Mouse (Mus musculus): ENCODE measurements around the gene Dph1. TPM values are rescaled to one million over a fixed set of nuclear protein-coding genes. Genes with fewer than 3 reads are reported as not detected.
A peak's percentile ranks its signal among the peaks of the same experiment; 100 is the strongest.

The Dph1 gene
- polyA plus RNA-seq, 1 experiment, result 3.5 TPM

DNA sequence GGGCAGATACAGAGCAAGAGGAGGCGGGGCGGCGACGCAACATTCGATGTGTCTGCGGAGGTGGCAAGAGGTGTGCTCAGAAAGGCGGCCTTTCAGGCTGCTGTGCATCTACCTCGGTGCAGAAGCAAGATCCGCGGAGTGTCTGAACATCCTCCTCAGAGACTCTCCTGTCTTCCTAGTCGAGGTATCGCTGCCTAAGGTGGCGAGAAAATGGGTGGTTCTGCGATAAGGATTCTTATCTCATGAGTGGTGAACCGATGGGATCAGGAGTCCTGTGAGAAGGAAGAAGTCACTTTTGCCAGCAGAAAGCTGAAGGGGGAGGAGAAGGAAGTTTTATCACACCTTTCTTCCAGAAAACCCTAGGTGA lies 17.3 kb downstream of the Dph1 start:
- Histone ChIP-seq H3K4me3 (replicated peaks; ENCODE audit: control insufficient read depth, low read depth, low read length) (peak overlapping the region; percentile 35), H3K4me1 (ENCODE audit: control insufficient read depth, insufficient read depth, low read length) (peaks cover 3% of the 10 kb centered on the region), H3K27ac (ENCODE audit: control insufficient read depth, insufficient read depth, low read depth, low read length, poor library complexity) (no peak overlapping the region; the same call in 1 of the 2 replicates)
- no peak for TF ChIP-seq POLR2A (IDR thresholded peaks at IDR 0.05; ENCODE audit: borderline replicate concordance, control insufficient read depth, low read depth, low read length)
- no peak for TF ChIP-seq CTCF (IDR thresholded peaks at IDR 0.05; ENCODE audit: control insufficient read depth, insufficient read depth, low read length)
- WGBS, result 4% methylated on average over 15 of the region's 15 CpGs

DNA sequence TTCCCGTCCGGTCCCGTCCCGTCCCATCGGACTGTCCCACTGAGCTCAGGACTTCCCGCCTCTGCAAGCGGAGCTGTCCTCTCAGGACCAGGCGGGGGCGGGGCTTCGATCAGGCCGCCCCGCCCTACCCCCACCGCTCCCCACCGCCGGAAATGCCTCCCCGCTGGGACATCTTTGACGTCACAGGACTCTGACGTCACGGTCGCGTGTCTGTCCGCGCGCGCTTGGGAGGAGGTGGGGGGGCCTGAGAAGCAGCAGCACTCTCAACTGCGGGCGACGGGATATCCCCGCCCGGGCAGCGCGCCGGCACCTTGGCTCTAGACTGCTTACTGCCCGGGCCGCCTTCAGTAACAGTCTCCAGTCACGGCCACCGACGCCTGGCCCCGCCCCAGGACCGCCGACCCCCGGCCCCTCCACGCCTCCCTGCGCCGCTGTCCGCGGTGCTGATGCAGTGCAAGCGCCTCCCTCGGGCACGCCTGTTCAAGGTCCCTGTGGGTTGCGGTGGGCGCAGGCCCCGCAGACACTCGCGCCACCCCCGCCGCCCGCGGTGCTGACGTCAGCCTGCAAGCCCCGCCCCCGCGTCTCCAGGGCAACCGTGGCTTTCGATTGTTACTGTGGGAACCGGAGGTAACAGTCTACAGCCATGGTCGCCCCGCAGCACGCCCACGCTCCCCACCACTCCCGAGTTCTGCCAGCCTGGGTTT lies 17.8 kb downstream of the Dph1 start:
- TF ChIP-seq CTCF (IDR thresholded peaks at IDR 0.05; ENCODE audit: control insufficient read depth, insufficient read depth, low read length) (no peak), POLR2A (IDR thresholded peaks at IDR 0.05; ENCODE audit: borderline replicate concordance, control insufficient read depth, low read depth, low read length) (no peak; the same call in 1 of the 2 replicates)
- Histone ChIP-seq H3K4me1 (ENCODE audit: control insufficient read depth, insufficient read depth, low read length) (peaks cover 3% of the 10 kb centered on the region), H3K27ac (ENCODE audit: control insufficient read depth, insufficient read depth, low read depth, low read length, poor library complexity) (no peak overlapping the region), H3K4me3 (replicated peaks; ENCODE audit: control insufficient read depth, low read depth, low read length) (peak overlapping the region; percentile 35)
- under 1% methylated on average over 71 of the region's 71 CpGs for WGBS

DNA sequence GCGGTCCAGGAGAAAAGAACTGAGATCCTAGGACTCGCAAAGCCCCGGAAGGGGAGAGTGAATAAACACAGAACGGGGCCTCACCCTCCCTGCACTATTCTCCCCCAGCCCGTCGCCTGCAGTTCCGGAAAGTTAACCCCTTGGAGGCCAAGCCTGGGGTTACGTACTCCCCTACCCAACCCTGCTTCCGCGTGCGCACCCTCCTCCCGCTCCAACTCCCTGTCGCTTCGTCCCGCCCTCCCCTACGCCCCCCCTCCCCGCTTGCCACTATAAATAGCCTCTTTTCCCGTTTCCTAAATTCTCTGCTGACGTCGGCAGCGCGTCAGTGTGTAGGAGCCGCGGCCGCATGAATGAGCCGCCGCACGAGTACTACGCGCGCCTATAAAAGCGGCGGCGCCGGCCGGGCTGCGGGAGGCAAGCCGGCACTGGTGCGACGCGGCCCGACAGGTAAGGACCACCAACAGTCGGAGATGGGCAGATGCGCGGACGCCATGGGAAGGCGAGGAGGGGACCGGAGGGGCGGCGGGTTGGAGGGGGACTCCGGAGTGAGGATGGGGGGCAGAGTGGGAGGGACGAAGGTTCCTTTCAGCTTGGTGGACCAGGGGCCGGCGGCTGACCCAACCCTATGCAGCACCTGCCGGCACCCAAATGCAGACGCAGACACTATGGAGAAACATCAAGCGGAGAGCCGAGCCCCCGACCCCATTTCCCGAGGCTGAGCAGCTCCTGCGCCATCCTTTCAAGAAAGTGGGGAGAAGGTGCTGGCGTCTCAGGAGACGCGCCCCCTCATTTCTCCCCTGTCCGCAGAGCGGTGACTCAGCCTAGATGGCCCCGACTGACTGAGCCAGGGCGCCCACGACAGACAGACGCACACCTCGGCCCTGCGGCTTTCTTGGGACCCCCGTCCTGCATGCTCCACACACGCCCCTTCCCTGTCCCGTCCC lies 18.6 kb downstream of the Dph1 start:
- 1% methylated on average over 75 of the region's 75 CpGs for WGBS
- no peak overlapping the region for H3K4me3 ChIP-seq (replicated peaks; ENCODE audit: control insufficient read depth, low read depth, low read length)
- peaks cover 3% of the 10 kb centered on the region for H3K4me1 ChIP-seq (ENCODE audit: control insufficient read depth, insufficient read depth, low read length)
- H3K27ac ChIP-seq (ENCODE audit: control insufficient read depth, insufficient read depth, low read depth, low read length, poor library complexity), result no peak overlapping the region
- TF ChIP-seq POLR2A (IDR thresholded peaks at IDR 0.05; ENCODE audit: borderline replicate concordance, control insufficient read depth, low read depth, low read length), result no peak
- no peak for TF ChIP-seq CTCF (IDR thresholded peaks at IDR 0.05; ENCODE audit: control insufficient read depth, insufficient read depth, low read length)

DNA sequence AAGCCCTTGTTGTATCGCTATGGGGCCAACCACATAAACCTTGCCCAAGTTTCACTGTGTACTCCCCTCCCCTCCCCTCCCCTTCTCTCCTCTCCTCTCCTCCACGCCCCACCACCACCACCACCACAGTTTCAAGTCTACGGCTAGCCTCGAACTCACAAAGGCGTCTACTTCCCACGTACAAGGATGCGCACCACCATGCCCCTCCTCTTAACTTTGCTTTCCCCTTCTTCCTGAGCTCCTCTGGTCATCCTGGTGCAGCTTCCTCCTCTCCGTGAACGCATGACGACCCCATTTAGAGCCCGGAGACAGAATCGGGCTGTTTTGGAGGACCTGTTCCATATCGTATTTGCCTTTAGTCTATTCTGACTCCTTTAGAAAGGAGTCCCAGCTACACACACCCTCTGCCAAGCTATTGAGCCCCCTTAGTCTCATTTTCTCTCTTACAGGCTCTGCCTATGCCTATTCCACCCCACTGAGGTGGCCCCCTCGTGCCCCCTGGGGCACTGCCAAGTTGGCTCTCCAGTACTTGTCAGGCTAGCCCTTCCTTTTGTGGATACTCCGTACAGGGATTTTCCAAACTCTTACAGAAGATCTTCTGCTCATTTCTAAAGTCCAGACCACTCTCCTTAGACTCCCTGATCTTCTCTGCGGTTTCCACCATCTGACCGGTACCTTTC lies 19.7 kb downstream of the Dph1 start:
- TF ChIP-seq CTCF (IDR thresholded peaks at IDR 0.05; ENCODE audit: control insufficient read depth, insufficient read depth, low read length), result no peak
- no peak for TF ChIP-seq POLR2A (IDR thresholded peaks at IDR 0.05; ENCODE audit: borderline replicate concordance, control insufficient read depth, low read depth, low read length)
- no peak overlapping the region for H3K4me3 ChIP-seq (replicated peaks; ENCODE audit: control insufficient read depth, low read depth, low read length)
- H3K27ac ChIP-seq (ENCODE audit: control insufficient read depth, insufficient read depth, low read depth, low read length, poor library complexity), result no peak overlapping the region
- peaks cover 5% of the 10 kb centered on the region for H3K4me1 ChIP-seq (ENCODE audit: control insufficient read depth, insufficient read depth, low read length)
- 9% methylated on average over 17 of the region's 17 CpGs for WGBS

DNA sequence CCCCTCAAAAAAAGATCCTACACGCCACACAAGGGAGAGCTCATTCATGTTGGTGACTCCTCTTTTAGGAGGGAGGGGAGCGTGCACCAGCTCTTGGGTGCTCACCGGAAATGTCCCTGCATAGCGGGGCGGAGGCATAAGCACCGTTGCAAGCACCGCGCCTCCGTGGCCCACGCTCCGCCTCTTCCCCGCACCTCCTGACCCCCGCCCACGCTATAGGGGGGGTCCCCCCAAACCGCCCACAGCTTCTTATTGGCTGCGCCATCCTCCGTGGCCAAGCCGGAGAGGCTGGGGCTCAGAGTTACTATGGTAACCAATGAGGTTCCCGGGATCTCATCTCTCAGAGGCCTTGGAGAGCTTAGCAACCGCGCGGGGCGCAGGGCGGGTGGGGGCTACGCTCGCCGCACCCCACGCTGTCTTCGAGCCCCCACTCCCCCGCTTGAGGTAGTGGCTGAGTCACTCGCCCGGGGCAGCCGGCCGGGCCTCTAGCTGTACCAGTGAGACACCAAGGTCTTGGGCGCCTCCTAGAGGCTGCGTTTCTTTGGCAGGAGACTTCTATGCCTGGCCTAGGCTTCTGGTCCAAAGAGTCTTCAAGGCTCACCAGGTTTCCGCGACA lies 20.8 kb downstream of the Dph1 start:
- H3K27ac ChIP-seq (ENCODE audit: control insufficient read depth, insufficient read depth, low read depth, low read length, poor library complexity), result no peak overlapping the region
- no peak overlapping the region for H3K4me3 ChIP-seq (replicated peaks; ENCODE audit: control insufficient read depth, low read depth, low read length)
- under 1% methylated on average over 38 of the region's 38 CpGs for WGBS
- TF ChIP-seq CTCF (IDR thresholded peaks at IDR 0.05; ENCODE audit: control insufficient read depth, insufficient read depth, low read length) (peak; percentile 70), POLR2A (IDR thresholded peaks at IDR 0.05; ENCODE audit: borderline replicate concordance, control insufficient read depth, low read depth, low read length) (no peak)
- peaks cover 7% of the 10 kb centered on the region for H3K4me1 ChIP-seq (ENCODE audit: control insufficient read depth, insufficient read depth, low read length)

DNA sequence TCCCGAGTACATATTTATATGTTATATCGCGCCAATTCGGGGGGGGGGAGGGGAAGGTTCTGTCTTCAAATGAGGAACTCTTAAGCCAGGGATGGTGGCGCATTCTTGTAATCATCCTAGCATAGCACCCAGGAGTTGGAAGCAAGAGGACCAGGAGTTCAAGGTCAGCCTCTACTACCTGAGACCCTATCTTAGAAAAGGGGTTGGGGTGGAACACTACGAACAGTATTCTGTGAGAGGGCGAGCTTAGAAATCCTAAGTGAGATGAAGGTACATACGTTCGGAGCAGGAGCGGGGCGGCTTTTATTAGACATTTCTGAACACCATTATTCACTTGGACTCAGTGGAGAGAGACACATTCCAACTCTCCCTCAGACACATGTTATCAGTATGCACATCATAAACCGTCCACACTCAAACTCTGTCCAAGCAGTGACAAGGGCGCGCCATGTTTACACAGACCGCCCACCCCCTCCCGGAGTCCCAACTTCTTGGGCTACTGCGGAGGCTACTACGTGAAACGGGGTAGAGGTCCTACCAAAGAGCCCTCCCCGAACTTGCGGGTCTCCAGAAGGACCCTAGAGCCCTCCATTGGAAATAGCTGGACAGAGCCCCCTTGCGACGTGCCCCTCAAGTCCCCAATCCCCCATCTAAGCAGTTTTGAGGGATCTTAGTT lies 21.5 kb downstream of the Dph1 start, which contains the start of gene Hic1:
Hic1 (minus strand) TSS at position 115 of the 676 bp plus-strand sequence.
- peak within 1 kb of the TSS; percentile 28 for H3K4me3 ChIP-seq (replicated peaks; ENCODE audit: control insufficient read depth, low read depth, low read length)
- H3K27ac ChIP-seq (ENCODE audit: control insufficient read depth, insufficient read depth, low read depth, low read length, poor library complexity), result peak within 1 kb of the TSS; percentile 24; the same call in 1 of the 2 replicates
- TF ChIP-seq POLR2A (IDR thresholded peaks at IDR 0.05; ENCODE audit: borderline replicate concordance, control insufficient read depth, low read depth, low read length) (no peak), CTCF (IDR thresholded peaks at IDR 0.05; ENCODE audit: control insufficient read depth, insufficient read depth, low read length) (no peak)
- 8% methylated on average over 23 of the region's 23 CpGs for WGBS
- H3K4me1 ChIP-seq (ENCODE audit: control insufficient read depth, insufficient read depth, low read length), result peaks cover 7% of the 10 kb centered on the region
